Mouse (Mus musculus) lung, postnatal 36 days (tissue): ENCODE data around the gene Otud7a.
A peak's percentile ranks its signal among the peaks of the same experiment; 100 is the strongest.

ENCODE experiments used
- DNase-seq: peaks from one replicate; pipeline ENCODE4 v3.0.0; 2022; ENCODE audit warnings: mixed read lengths

Otud7a gene

GRCm38 (mm10) chr7:63789743-63790142 lies 345.2 kb downstream of the Otud7a start:
- no peak for DNase-seq

GRCm38 (mm10) chr7:63796001-63796632 lies 351.6 kb downstream of the Otud7a start:
- no peak for DNase-seq

- DNase-seq: no peak
Measured at GRCm38 (mm10) chr7:63798446-63798845, 353.9 kb downstream of the Otud7a start.

GRCm38 (mm10) chr7:63799304-63799703 lies 354.8 kb downstream of the Otud7a start:
- peak; percentile 15 for DNase-seq

- peak; percentile 64 for DNase-seq
Measured at GRCm38 (mm10) chr7:63802751-63803150, 358.2 kb downstream of the Otud7a start.
